Mouse (Mus musculus): ENCODE measurements around the gene Ptcra. TPM values are rescaled to one million over a fixed set of nuclear protein-coding genes. Genes with fewer than 3 reads are reported as not detected.

Gene Ptcra
- polyA plus RNA-seq, 1 experiment from 2014 or later = 0.31 TPM

GRCm38 (mm10) chr17:46758753-46759152 is 4.8 kb downstream of the Ptcra start:
- H3K9me3 ChIP-seq (ENCODE audit: control insufficient read depth, low read length) = no peaks in the 10 kb centered on the region
- no peak for ATAC-seq (ENCODE audit: low read depth)
- WGBS = 72% methylated on average over 12 of the region's 12 CpGs
- no peak overlapping the region; the same call in 1 of the 2 replicates for H3K9ac ChIP-seq (ENCODE audit: low read depth, low read length)
- no peak overlapping the region for H3K4me3 ChIP-seq (ENCODE audit: low read depth, low read length)
- H3K4me2 ChIP-seq (ENCODE audit: low read depth, low read length) = no peak overlapping the region
- no peak overlapping the region for H3K27ac ChIP-seq (replicated peaks; ENCODE audit: low read depth, low read length)
- no peaks in the 10 kb centered on the region for H3K4me1 ChIP-seq (ENCODE audit: control insufficient read depth, insufficient read depth, low read length)
- no peaks in the 10 kb centered on the region for H3K27me3 ChIP-seq (replicated peaks; ENCODE audit: control insufficient read depth, insufficient read depth, low read length)
- DNase-seq (ENCODE audit: low spot score) = no peak
- H3K36me3 ChIP-seq (ENCODE audit: control insufficient read depth, insufficient read depth, low read length) = no peaks in the 10 kb centered on the region

- WGBS = under 1% methylated on average over 34 of the region's 58 CpGs
- peak within 1 kb of the TSS; percentile 74 for H3K4me3 ChIP-seq (ENCODE audit: low read depth, low read length)
- peaks cover 9% of the 10 kb centered on the region; the same call in 1 of the 2 replicates for H3K4me1 ChIP-seq (ENCODE audit: control insufficient read depth, insufficient read depth, low read length)
- peak; percentile 99 for ATAC-seq (ENCODE audit: low read depth)
- peak within 1 kb of the TSS; percentile 77 for H3K27ac ChIP-seq (replicated peaks; ENCODE audit: low read depth, low read length)
- H3K36me3 ChIP-seq (ENCODE audit: control insufficient read depth, insufficient read depth, low read length) = no peaks in the 10 kb centered on the region
- peak within 1 kb of the TSS; percentile 80 for H3K4me2 ChIP-seq (ENCODE audit: low read depth, low read length)
- peak within 1 kb of the TSS; percentile 78 for H3K9ac ChIP-seq (ENCODE audit: low read depth, low read length)
- DNase-seq (ENCODE audit: low spot score) = peak; percentile 100
- no peaks in the 10 kb centered on the region for H3K9me3 ChIP-seq (ENCODE audit: control insufficient read depth, low read length)
- H3K27me3 ChIP-seq (replicated peaks; ENCODE audit: control insufficient read depth, insufficient read depth, low read length) = no peaks in the 10 kb centered on the region
Observed at GRCm38 (mm10) chr17:46751794-46752556, 11.5 kb downstream of the Ptcra start, which contains the start of gene Cnpy3. Cnpy3 (minus strand) TSS chr17:46752214.

- no peaks in the 10 kb centered on the region for H3K27me3 ChIP-seq (replicated peaks; ENCODE audit: control insufficient read depth, insufficient read depth, low read length)
- H3K9me3 ChIP-seq (ENCODE audit: control insufficient read depth, low read length) = no peaks in the 10 kb centered on the region
- H3K27ac ChIP-seq (replicated peaks; ENCODE audit: low read depth, low read length) = peak overlapping the region; percentile 77
- peak overlapping the region; percentile 74 for H3K4me3 ChIP-seq (ENCODE audit: low read depth, low read length)
- H3K4me1 ChIP-seq (ENCODE audit: control insufficient read depth, insufficient read depth, low read length) = peaks cover 9% of the 10 kb centered on the region; the same call in 1 of the 2 replicates
- DNase-seq (ENCODE audit: low spot score) (peak; percentile 71), ATAC-seq (ENCODE audit: low read depth) (peak; percentile 16)
- peak overlapping the region; percentile 78 for H3K9ac ChIP-seq (ENCODE audit: low read depth, low read length)
- peaks cover 4% of the 10 kb centered on the region; the same call in 1 of the 2 replicates for H3K36me3 ChIP-seq (ENCODE audit: control insufficient read depth, insufficient read depth, low read length)
- peak overlapping the region; percentile 80 for H3K4me2 ChIP-seq (ENCODE audit: low read depth, low read length)
- WGBS = 19% methylated on average over 16 of the region's 16 CpGs
Observed at GRCm38 (mm10) chr17:46751056-46751793, 12.3 kb downstream of the Ptcra start.

GRCm38 (mm10) chr17:46750580-46750979 is 12.9 kb downstream of the Ptcra start:
- H3K36me3 ChIP-seq (ENCODE audit: control insufficient read depth, insufficient read depth, low read length) = peaks cover 9% of the 10 kb centered on the region; the same call in 1 of the 2 replicates
- H3K4me2 ChIP-seq (ENCODE audit: low read depth, low read length) = peak overlapping the region; percentile 80
- ATAC-seq (ENCODE audit: low read depth) (no peak), DNase-seq (ENCODE audit: low spot score) (no peak)
- no peaks in the 10 kb centered on the region for H3K9me3 ChIP-seq (ENCODE audit: control insufficient read depth, low read length)
- H3K27ac ChIP-seq (replicated peaks; ENCODE audit: low read depth, low read length) = peak overlapping the region; percentile 77; the same call in 1 of the 2 replicates
- H3K4me3 ChIP-seq (ENCODE audit: low read depth, low read length) = peak overlapping the region; percentile 74
- peak overlapping the region; percentile 78 for H3K9ac ChIP-seq (ENCODE audit: low read depth, low read length)
- peaks cover 9% of the 10 kb centered on the region; the same call in 1 of the 2 replicates for H3K4me1 ChIP-seq (ENCODE audit: control insufficient read depth, insufficient read depth, low read length)
- 92% methylated on average over 4 of the region's 4 CpGs for WGBS
- no peaks in the 10 kb centered on the region for H3K27me3 ChIP-seq (replicated peaks; ENCODE audit: control insufficient read depth, insufficient read depth, low read length)

- no peak for ATAC-seq (ENCODE audit: low read depth)
- H3K27me3 ChIP-seq (replicated peaks; ENCODE audit: control insufficient read depth, insufficient read depth, low read length) = no peaks in the 10 kb centered on the region
Observed at GRCm38 (mm10) chr17:46749282-46749681, 14.2 kb downstream of the Ptcra start.

GRCm38 (mm10) chr17:46747806-46748205 is 15.7 kb downstream of the Ptcra start:
- DNase-seq (ENCODE audit: low spot score) = no peak
- Histone ChIP-seq H3K9ac (ENCODE audit: low read depth, low read length) (no peak overlapping the region), H3K4me1 (ENCODE audit: control insufficient read depth, insufficient read depth, low read length) (peaks cover 9% of the 10 kb centered on the region; the same call in 1 of the 2 replicates), H3K36me3 (ENCODE audit: control insufficient read depth, insufficient read depth, low read length) (peaks cover 24% of the 10 kb centered on the region), H3K27me3 (replicated peaks; ENCODE audit: control insufficient read depth, insufficient read depth, low read length) (no peaks in the 10 kb centered on the region), H3K27ac (replicated peaks; ENCODE audit: low read depth, low read length) (no peak overlapping the region), H3K9me3 (ENCODE audit: control insufficient read depth, low read length) (no peaks in the 10 kb centered on the region), H3K4me3 (ENCODE audit: low read depth, low read length) (no peak overlapping the region), H3K4me2 (ENCODE audit: low read depth, low read length) (no peak overlapping the region)
- ATAC-seq (ENCODE audit: low read depth) = no peak
- 96% methylated on average over 2 of the region's 2 CpGs for WGBS

More at GRCm38 (mm10) chr17:46749282-46749681, 14.2 kb downstream of the Ptcra start:
- Histone ChIP-seq H3K27ac (replicated peaks; ENCODE audit: low read depth, low read length) (no peak overlapping the region), H3K4me1 (ENCODE audit: control insufficient read depth, insufficient read depth, low read length) (peaks cover 9% of the 10 kb centered on the region; the same call in 1 of the 2 replicates), H3K9ac (ENCODE audit: low read depth, low read length) (no peak overlapping the region), H3K4me3 (ENCODE audit: low read depth, low read length) (no peak overlapping the region), H3K4me2 (ENCODE audit: low read depth, low read length) (no peak overlapping the region), H3K9me3 (ENCODE audit: control insufficient read depth, low read length) (no peaks in the 10 kb centered on the region), H3K36me3 (ENCODE audit: control insufficient read depth, insufficient read depth, low read length) (peaks cover 11% of the 10 kb centered on the region)
- WGBS = 94% methylated on average over 5 of the region's 5 CpGs
- DNase-seq (ENCODE audit: low spot score) = no peak

- no peak overlapping the region for H3K4me2 ChIP-seq (ENCODE audit: low read depth, low read length)
- no peak overlapping the region for H3K27ac ChIP-seq (replicated peaks; ENCODE audit: low read depth, low read length)
- 83% methylated on average over 8 of the region's 8 CpGs for WGBS
- peaks cover 5% of the 10 kb centered on the region; the same call in 1 of the 2 replicates for H3K4me1 ChIP-seq (ENCODE audit: control insufficient read depth, insufficient read depth, low read length)
- peaks cover 30% of the 10 kb centered on the region for H3K36me3 ChIP-seq (ENCODE audit: control insufficient read depth, insufficient read depth, low read length)
- H3K27me3 ChIP-seq (replicated peaks; ENCODE audit: control insufficient read depth, insufficient read depth, low read length) = no peaks in the 10 kb centered on the region
- no peaks in the 10 kb centered on the region for H3K9me3 ChIP-seq (ENCODE audit: control insufficient read depth, low read length)
- DNase-seq (ENCODE audit: low spot score) (no peak), ATAC-seq (ENCODE audit: low read depth) (no peak)
- H3K9ac ChIP-seq (ENCODE audit: low read depth, low read length) = no peak overlapping the region
- H3K4me3 ChIP-seq (ENCODE audit: low read depth, low read length) = no peak overlapping the region
Observed at GRCm38 (mm10) chr17:46747234-46747633, 16.3 kb downstream of the Ptcra start.

GRCm38 (mm10) chr17:46745506-46745905 is 18.0 kb downstream of the Ptcra start:
- ATAC-seq (ENCODE audit: low read depth) (no peak), DNase-seq (ENCODE audit: low spot score) (no peak)
- 90% methylated on average over 2 of the region's 2 CpGs for WGBS
- H3K9ac ChIP-seq (ENCODE audit: low read depth, low read length) = no peak overlapping the region
- no peaks in the 10 kb centered on the region for H3K9me3 ChIP-seq (ENCODE audit: control insufficient read depth, low read length)
- H3K4me3 ChIP-seq (ENCODE audit: low read depth, low read length) = no peak overlapping the region
- H3K36me3 ChIP-seq (ENCODE audit: control insufficient read depth, insufficient read depth, low read length) = peaks cover 31% of the 10 kb centered on the region
- H3K4me1 ChIP-seq (ENCODE audit: control insufficient read depth, insufficient read depth, low read length) = no peaks in the 10 kb centered on the region
- no peak overlapping the region for H3K27ac ChIP-seq (replicated peaks; ENCODE audit: low read depth, low read length)
- H3K4me2 ChIP-seq (ENCODE audit: low read depth, low read length) = no peak overlapping the region
- H3K27me3 ChIP-seq (replicated peaks; ENCODE audit: control insufficient read depth, insufficient read depth, low read length) = no peaks in the 10 kb centered on the region
